Mouse (Mus musculus): ENCODE data around the gene Dop1b. TPM values are rescaled to one million over a fixed set of nuclear protein-coding genes. Genes with fewer than 3 reads are reported as not detected.

Dop1b gene
- polyA plus RNA-seq, 1 experiment from 2014 or later, result 41.0 TPM

DNA sequence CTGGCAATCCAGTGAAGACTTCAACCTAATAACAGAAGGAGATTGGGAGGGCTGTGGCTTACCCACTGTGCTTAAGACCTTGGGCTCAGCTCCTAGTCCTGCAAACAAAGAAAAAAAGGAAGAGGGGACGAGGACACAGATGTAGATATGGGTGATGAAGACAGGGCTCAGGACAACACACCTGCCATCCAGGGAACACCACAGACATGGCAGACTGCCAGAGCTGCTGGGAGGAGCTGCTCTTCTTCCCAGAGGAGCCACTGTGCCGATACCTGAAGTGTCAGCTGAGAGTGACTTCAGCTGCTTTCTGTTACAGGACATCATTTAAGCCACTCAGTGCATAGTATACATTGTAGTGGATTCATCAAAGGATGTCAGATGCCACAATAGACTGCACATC, 10.8 kb downstream of the Dop1b start:
- 43% methylated on average over 2 of the region's 2 CpGs for WGBS
- no peak overlapping the region for H3K4me2 ChIP-seq (ENCODE audit: low read length)
- no peaks in the 10 kb centered on the region for H3K4me1 ChIP-seq (ENCODE audit: control insufficient read depth, insufficient read depth, low read length)
- H3K36me3 ChIP-seq (ENCODE audit: control insufficient read depth, insufficient read depth, low read length), result peaks cover 3% of the 10 kb centered on the region; the same call in 1 of the 2 replicates
- H3K9ac ChIP-seq (ENCODE audit: low read depth, low read length), result no peak overlapping the region
- no peak for ATAC-seq
- no peak overlapping the region for H3K4me3 ChIP-seq (ENCODE audit: low read depth, low read length)
- no peaks in the 10 kb centered on the region for H3K27me3 ChIP-seq (ENCODE audit: control insufficient read depth, insufficient read depth, low read depth, low read length)
- H3K27ac ChIP-seq (ENCODE audit: low read length), result no peak overlapping the region
- no peaks in the 10 kb centered on the region for H3K9me3 ChIP-seq (replicated peaks; ENCODE audit: control insufficient read depth, low read length, poor library complexity, severe bottlenecking)

DNA sequence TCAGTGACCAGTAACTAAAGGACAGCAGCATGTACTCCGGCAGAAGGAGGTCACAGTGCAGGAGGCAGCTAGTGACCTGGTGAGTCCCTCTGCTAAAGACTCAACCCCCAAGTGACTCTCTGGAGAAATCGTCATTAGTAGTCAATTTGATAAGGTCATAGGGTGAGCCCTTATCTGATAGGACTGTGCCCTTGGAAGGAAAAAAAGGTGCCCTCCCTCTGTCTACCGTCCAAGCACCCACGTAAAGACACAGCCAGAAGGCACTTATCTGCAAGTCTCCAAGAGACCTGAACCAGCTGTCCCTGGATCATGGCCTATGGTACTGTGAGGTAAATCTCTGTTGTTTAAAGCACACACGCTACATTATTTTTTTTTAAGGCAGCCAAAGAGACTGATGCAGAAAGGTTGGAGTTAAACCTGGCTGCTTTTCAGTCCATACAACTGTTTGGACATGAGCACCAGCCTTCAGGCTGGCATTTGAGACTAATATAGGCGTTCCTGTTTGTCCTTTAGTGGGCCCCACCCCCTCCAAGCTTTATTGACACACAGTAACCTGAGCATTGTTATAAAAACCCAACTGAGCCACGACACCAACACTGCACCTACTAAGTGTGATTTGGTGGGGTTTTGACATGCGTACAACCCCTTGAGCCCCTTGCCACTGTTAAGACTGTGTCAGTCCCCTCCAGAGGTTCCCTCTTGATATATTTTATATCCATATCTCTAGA, 13.9 kb downstream of the Dop1b start:
- peaks cover 3% of the 10 kb centered on the region; the same call in 1 of the 2 replicates for H3K36me3 ChIP-seq (ENCODE audit: control insufficient read depth, insufficient read depth, low read length)
- H3K9me3 ChIP-seq (replicated peaks; ENCODE audit: control insufficient read depth, low read length, poor library complexity, severe bottlenecking), result no peaks in the 10 kb centered on the region
- no peak overlapping the region for H3K9ac ChIP-seq (ENCODE audit: low read depth, low read length)
- WGBS, result 82% methylated on average over 8 of the region's 8 CpGs
- H3K27me3 ChIP-seq (ENCODE audit: control insufficient read depth, insufficient read depth, low read depth, low read length), result no peaks in the 10 kb centered on the region
- no peak overlapping the region for H3K27ac ChIP-seq (ENCODE audit: low read length)
- ATAC-seq, result no peak
- no peak overlapping the region for H3K4me3 ChIP-seq (ENCODE audit: low read depth, low read length)
- no peak overlapping the region for H3K4me2 ChIP-seq (ENCODE audit: low read length)
- H3K4me1 ChIP-seq (ENCODE audit: control insufficient read depth, insufficient read depth, low read length), result no peaks in the 10 kb centered on the region

DNA sequence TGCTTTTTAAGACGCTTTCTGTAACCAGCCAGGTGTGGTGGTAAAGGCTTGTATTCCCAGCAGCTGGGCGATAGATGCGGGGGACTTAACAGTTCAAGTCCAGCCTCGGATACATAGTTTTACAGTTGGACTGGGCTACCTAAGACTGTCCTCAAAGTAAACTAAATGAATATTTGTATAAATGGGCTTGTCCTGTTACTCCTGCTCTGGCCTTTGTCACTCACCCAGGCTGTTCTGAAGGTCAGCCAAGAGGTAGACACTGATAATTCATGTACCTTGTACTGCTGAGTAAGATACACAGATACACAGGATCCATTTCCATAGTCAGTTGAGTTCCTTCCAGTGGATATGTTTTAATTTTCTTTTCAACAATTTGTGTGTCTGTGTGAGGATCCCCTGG, 14.5 kb downstream of the Dop1b start:
- Histone ChIP-seq H3K9me3 (replicated peaks; ENCODE audit: control insufficient read depth, low read length, poor library complexity, severe bottlenecking) (no peaks in the 10 kb centered on the region), H3K4me1 (ENCODE audit: control insufficient read depth, insufficient read depth, low read length) (no peaks in the 10 kb centered on the region), H3K27me3 (ENCODE audit: control insufficient read depth, insufficient read depth, low read depth, low read length) (no peaks in the 10 kb centered on the region), H3K9ac (ENCODE audit: low read depth, low read length) (no peak overlapping the region), H3K4me3 (ENCODE audit: low read depth, low read length) (no peak overlapping the region), H3K27ac (ENCODE audit: low read length) (no peak overlapping the region), H3K4me2 (ENCODE audit: low read length) (no peak overlapping the region), H3K36me3 (ENCODE audit: control insufficient read depth, insufficient read depth, low read length) (peaks cover 3% of the 10 kb centered on the region; the same call in 1 of the 2 replicates)
- 89% methylated on average over 4 of the region's 4 CpGs for WGBS
- ATAC-seq, result no peak

DNA sequence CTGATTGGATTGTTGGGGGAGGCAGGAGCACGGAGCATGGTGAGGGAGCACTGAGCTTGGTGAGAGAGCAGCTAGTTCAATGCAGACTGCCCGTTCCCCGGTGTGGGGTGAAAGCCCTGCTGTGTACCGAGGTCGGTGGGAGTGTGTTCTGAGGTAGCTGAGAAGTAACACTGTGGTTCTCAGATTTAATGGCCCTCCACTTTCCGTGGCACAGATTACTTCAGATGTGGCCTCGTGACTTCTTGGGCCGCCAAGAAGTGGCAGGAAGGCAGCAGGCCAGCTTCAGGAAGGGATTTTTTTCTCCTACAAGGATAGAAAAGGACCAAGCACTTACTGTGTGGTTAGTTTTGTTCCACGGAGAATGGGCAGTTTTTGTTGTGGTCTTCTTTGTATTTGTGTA, 17.0 kb downstream of the Dop1b start:
- Histone ChIP-seq H3K4me2 (ENCODE audit: low read length) (no peak overlapping the region), H3K9me3 (replicated peaks; ENCODE audit: control insufficient read depth, low read length, poor library complexity, severe bottlenecking) (no peaks in the 10 kb centered on the region), H3K27ac (ENCODE audit: low read length) (no peak overlapping the region), H3K27me3 (ENCODE audit: control insufficient read depth, insufficient read depth, low read depth, low read length) (no peaks in the 10 kb centered on the region), H3K36me3 (ENCODE audit: control insufficient read depth, insufficient read depth, low read length) (peaks cover 8% of the 10 kb centered on the region), H3K4me3 (ENCODE audit: low read depth, low read length) (no peak overlapping the region), H3K9ac (ENCODE audit: low read depth, low read length) (no peak overlapping the region), H3K4me1 (ENCODE audit: control insufficient read depth, insufficient read depth, low read length) (no peaks in the 10 kb centered on the region)
- 68% methylated on average over 9 of the region's 9 CpGs for WGBS
- ATAC-seq, result no peak

DNA sequence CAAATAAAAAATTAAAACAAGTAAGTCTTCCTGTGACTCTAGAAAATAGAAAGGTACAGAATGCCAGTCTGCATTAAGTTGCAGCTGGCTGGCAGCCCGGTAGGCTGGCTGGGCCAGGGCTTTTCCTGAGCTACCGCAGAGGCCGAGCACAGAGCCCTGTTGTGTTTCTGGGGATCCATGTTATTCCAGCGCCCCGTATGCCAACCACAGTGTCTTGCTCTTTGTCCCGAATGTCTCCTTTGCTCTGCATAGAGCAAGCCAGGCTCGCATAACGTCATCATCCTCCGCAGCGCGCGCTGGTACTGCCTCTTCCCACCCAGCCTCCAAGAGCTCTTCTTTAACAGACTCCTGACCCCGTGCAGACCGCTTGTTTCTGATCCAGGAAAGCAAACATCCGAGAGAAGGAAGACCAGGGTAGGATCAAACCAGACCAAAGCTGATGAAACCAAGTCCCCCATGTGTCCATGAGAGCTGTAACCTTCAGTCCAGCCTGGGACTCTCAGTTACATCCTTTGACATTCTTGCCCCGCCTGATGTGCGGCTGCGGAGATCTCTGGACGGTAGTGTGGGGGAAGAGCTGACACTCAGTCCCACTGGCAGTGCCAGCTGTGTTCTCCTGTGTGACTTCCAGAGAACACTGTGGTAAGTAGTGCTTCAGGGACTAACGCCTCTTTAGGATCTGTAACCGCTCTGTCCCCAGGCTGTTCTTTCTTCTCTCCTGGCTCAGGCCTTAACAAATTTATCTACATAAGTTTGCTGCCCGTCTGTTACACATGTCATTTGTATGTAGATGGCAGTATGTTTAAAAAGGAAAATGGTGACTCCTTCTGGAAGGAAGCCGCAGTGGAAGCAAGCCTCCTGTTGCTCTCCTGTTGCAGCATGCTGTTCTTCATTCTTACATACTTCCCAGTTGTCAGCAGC, 18.4 kb downstream of the Dop1b start:
- WGBS, result 78% methylated on average over 23 of the region's 23 CpGs
- no peak overlapping the region for H3K4me3 ChIP-seq (ENCODE audit: low read depth, low read length)
- H3K9me3 ChIP-seq (replicated peaks; ENCODE audit: control insufficient read depth, low read length, poor library complexity, severe bottlenecking), result no peaks in the 10 kb centered on the region
- no peak overlapping the region for H3K4me2 ChIP-seq (ENCODE audit: low read length)
- no peaks in the 10 kb centered on the region for H3K4me1 ChIP-seq (ENCODE audit: control insufficient read depth, insufficient read depth, low read length)
- H3K36me3 ChIP-seq (ENCODE audit: control insufficient read depth, insufficient read depth, low read length), result peaks cover 8% of the 10 kb centered on the region
- H3K27ac ChIP-seq (ENCODE audit: low read length), result no peak overlapping the region; the same call in 1 of the 2 replicates
- no peak overlapping the region for H3K9ac ChIP-seq (ENCODE audit: low read depth, low read length)
- ATAC-seq, result no peak
- no peaks in the 10 kb centered on the region for H3K27me3 ChIP-seq (ENCODE audit: control insufficient read depth, insufficient read depth, low read depth, low read length)

DNA sequence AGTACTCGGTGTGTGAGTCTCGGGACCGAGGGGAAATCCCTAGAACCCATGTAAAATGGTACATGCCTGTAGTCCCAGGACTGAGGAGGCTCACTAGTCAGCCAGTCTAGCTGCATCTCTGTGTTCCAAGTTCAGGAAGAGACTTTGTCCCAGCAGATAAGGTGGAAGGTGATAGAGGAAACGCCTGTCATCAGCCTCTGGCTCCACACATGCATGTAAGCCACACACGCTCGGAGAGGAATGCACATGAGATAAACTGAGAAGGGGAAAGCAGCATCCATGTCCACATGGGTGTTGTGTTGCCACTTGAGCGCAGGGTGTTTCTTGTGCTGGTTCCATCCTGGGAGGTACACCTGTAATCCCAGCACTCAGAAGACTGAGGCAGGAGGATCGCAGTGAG, 19.6 kb downstream of the Dop1b start:
- Histone ChIP-seq H3K4me2 (ENCODE audit: low read length) (no peak overlapping the region), H3K27ac (ENCODE audit: low read length) (no peak overlapping the region), H3K4me1 (ENCODE audit: control insufficient read depth, insufficient read depth, low read length) (no peaks in the 10 kb centered on the region), H3K4me3 (ENCODE audit: low read depth, low read length) (no peak overlapping the region), H3K9ac (ENCODE audit: low read depth, low read length) (no peak overlapping the region), H3K9me3 (replicated peaks; ENCODE audit: control insufficient read depth, low read length, poor library complexity, severe bottlenecking) (no peaks in the 10 kb centered on the region), H3K27me3 (ENCODE audit: control insufficient read depth, insufficient read depth, low read depth, low read length) (no peaks in the 10 kb centered on the region), H3K36me3 (ENCODE audit: control insufficient read depth, insufficient read depth, low read length) (peaks cover 10% of the 10 kb centered on the region; the same call in 1 of the 2 replicates)
- 93% methylated on average over 8 of the region's 8 CpGs for WGBS
- ATAC-seq, result no peak

DNA sequence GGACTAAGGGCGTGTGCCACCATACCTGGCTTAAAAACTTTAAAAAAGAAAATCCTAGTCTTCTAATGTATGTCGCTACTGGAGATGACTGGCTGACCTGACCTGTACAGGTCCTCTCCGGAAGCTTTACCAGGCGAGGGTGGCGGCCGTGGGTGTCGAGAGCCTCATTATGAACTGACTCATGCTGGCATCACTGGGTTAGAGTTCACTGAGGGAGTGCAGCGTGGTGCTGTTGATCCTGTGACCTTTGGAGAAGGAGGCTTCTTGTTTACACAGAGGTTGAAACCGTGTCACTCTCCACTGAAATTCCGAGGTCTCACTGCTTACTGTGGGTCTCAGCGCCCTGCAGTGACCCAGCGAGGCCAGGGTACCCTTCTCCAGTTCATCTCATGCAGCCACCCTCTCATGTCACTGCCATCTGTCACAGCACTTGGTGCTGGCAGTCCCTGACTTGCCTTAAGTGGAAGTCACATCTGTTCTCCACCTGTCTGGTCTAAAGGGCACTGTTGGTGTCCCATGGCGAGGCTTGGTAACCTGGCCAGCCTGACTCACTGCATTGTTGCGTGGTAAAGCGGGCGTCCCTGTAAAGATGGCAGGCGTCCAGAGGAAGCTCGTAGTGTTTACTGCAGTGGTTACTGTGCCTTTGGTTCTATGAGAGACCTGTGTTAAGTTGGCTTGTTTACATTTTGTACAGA, 21.3 kb downstream of the Dop1b start:
- ATAC-seq, result no peak
- WGBS, result 84% methylated on average over 18 of the region's 18 CpGs
- no peaks in the 10 kb centered on the region for H3K9me3 ChIP-seq (replicated peaks; ENCODE audit: control insufficient read depth, low read length, poor library complexity, severe bottlenecking)
- no peak overlapping the region for H3K9ac ChIP-seq (ENCODE audit: low read depth, low read length)
- peaks cover 12% of the 10 kb centered on the region for H3K36me3 ChIP-seq (ENCODE audit: control insufficient read depth, insufficient read depth, low read length)
- H3K4me3 ChIP-seq (ENCODE audit: low read depth, low read length), result no peak overlapping the region
- H3K4me2 ChIP-seq (ENCODE audit: low read length), result no peak overlapping the region
- no peaks in the 10 kb centered on the region for H3K4me1 ChIP-seq (ENCODE audit: control insufficient read depth, insufficient read depth, low read length)
- H3K27me3 ChIP-seq (ENCODE audit: control insufficient read depth, insufficient read depth, low read depth, low read length), result no peaks in the 10 kb centered on the region
- no peak overlapping the region for H3K27ac ChIP-seq (ENCODE audit: low read length)

DNA sequence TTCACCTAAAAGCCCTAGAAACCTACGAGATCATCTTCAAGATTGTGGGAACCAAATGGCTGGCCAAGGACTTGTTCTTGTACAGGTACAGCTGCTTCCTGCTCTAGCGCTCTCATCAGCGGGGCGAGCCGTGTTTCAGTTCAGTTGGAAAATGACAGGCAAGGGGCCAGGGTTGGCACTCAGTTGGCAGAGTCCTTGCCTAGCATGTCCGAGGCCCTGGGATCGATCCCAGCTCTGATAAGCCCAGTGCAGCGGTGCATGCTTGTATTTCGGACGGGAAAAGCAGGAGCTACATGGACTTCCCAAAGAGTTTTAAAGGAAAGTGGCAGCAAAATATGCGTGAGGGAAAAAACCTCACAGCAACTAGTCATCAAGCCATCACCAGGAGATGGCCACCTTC, 27.5 kb downstream of the Dop1b start:
- WGBS, result 93% methylated on average over 11 of the region's 11 CpGs
- Histone ChIP-seq H3K4me1 (ENCODE audit: control insufficient read depth, insufficient read depth, low read length) (no peaks in the 10 kb centered on the region), H3K9me3 (replicated peaks; ENCODE audit: control insufficient read depth, low read length, poor library complexity, severe bottlenecking) (no peaks in the 10 kb centered on the region), H3K27ac (ENCODE audit: low read length) (no peak overlapping the region), H3K36me3 (ENCODE audit: control insufficient read depth, insufficient read depth, low read length) (peaks cover 25% of the 10 kb centered on the region), H3K9ac (ENCODE audit: low read depth, low read length) (no peak overlapping the region), H3K27me3 (ENCODE audit: control insufficient read depth, insufficient read depth, low read depth, low read length) (no peaks in the 10 kb centered on the region), H3K4me3 (ENCODE audit: low read depth, low read length) (no peak overlapping the region), H3K4me2 (ENCODE audit: low read length) (no peak overlapping the region)
- ATAC-seq, result no peak
